Mouse (Mus musculus) stomach, embryonic 16.5 days (tissue): ENCODE measurements around the gene Tnfsfm13. TPM values are rescaled to one million over a fixed set of nuclear protein-coding genes. Genes with fewer than 3 reads are reported as not detected.

Experiments
- ATAC-seq: fragments of 200-750 bp; cut with Nextera tagmentation; 2 replicates; pipeline ENCODE4 v1.8.0; 2017; ENCODE audit warnings: moderate number of reproducible peaks, moderate TSS enrichment; ENCODE audit not compliant: insufficient read depth, low FRiP score
- H3K27ac ChIP-seq: fragments of 300-500 bp; sonication (generic); 2 replicates; pipeline ENCODE4 v1.5.1; 2014; ENCODE audit warnings: low read length
- H3K27me3 ChIP-seq: fragments of 300-500 bp; sonication (generic); 2 replicates; pipeline ENCODE4 v1.6.1; 2014; ENCODE audit warnings: low read length, control low read depth, mixed read lengths; ENCODE audit not compliant: control insufficient read depth, insufficient read depth
- H3K36me3 ChIP-seq: fragments of 300-500 bp; sonication (generic); 2 replicates; pipeline ENCODE4 v1.6.1; 2014; ENCODE audit warnings: low read length; ENCODE audit not compliant: control insufficient read depth, insufficient read depth
- H3K4me1 ChIP-seq: fragments of 300-500 bp; sonication (generic); 2 replicates; pipeline ENCODE4 v1.6.1; 2014; ENCODE audit warnings: low read length, control low read depth, mixed read lengths; ENCODE audit not compliant: control insufficient read depth, insufficient read depth
- H3K4me2 ChIP-seq: fragments of 300-500 bp; sonication (generic); 2 replicates; pipeline ENCODE4 v1.6.1; 2014; ENCODE audit warnings: low read depth, low read length, mixed read lengths
- H3K4me3 ChIP-seq: fragments of 300-500 bp; sonication (generic); replicated peaks from 2 replicates; pipeline ENCODE4 v1.5.1; 2014; ENCODE audit warnings: mild to moderate bottlenecking, low read length
- H3K9ac ChIP-seq: fragments of 300-500 bp; sonication (generic); 2 replicates; pipeline ENCODE4 v1.6.1; 2014; ENCODE audit warnings: low read length
- H3K9me3 ChIP-seq: fragments of 300-500 bp; sonication (generic); replicated peaks from 2 replicates; pipeline ENCODE4 v1.6.1; 2016; ENCODE audit warnings: low read length, control low read depth; ENCODE audit not compliant: control insufficient read depth
- WGBS: fragments of 180-500 bp; shearing (Covaris S2); extraction: QIAGEN DNeasy Blood & Tissue Kit; methylation state at CpG from one replicate; pipeline ENCODE4 v1.1.7; 2014; 5-methylcytosine and 5-hydroxymethylcytosine counted together
- polyA plus RNA-seq: library from polyadenylated mRNA; unstranded; fragments of >200 nt; fragmentation: Nextera tagmentation; extraction: Ambion mirVana; gene quantifications from 2 replicates; pipeline ENCODE4 v1.2.1, GENCODE M21; 2015

Tnfsfm13 gene
- polyA plus RNA-seq, 1 experiment from 2014 or later = 4.2 TPM

DNA sequence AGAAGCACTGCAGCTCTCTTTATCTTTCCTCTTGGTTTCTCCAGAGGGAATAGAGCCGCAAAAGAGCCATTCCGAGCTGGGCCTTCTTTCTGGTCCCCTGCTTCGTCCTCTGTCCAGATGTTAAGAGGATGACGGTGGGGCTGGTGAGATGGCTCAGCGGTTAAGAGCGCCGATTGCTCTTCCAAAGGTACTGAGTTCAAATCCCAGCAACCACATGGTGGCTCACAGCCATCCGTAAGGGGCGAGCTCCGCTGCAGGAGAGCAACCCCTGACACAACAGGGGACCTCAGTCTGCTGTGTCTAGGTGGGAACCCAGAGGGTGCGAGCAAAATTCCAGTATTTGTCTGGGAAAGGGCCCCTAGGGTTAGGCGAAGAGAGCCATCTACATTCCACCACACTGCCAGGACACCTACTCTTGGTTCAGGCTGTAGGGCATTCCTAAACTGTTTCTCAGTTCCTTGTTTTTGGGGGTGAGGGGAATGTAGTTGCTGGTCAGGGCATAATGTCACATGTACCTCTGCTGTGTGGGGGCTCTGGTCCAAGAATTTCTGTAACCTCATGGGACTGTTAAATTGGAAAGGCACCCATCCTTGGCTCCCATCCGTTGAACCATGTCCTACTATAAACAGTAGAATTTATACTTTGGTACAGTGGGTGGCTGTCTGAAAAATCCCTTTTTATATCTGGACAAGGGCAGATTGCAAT, 32.8 kb downstream of the Tnfsfm13 start:
- H3K9ac ChIP-seq = peak overlapping the region; percentile 82
- peak overlapping the region; percentile 69 for H3K4me3 ChIP-seq
- no peaks in the 10 kb centered on the region for H3K9me3 ChIP-seq
- H3K4me2 ChIP-seq = peak overlapping the region; percentile 70
- peaks cover 20% of the 10 kb centered on the region for H3K36me3 ChIP-seq
- peak overlapping the region; percentile 94 for H3K27ac ChIP-seq
- H3K4me1 ChIP-seq = peaks cover 12% of the 10 kb centered on the region
- 64% methylated on average over 13 of the region's 13 CpGs for WGBS
- no peaks in the 10 kb centered on the region for H3K27me3 ChIP-seq
- ATAC-seq = no peak

DNA sequence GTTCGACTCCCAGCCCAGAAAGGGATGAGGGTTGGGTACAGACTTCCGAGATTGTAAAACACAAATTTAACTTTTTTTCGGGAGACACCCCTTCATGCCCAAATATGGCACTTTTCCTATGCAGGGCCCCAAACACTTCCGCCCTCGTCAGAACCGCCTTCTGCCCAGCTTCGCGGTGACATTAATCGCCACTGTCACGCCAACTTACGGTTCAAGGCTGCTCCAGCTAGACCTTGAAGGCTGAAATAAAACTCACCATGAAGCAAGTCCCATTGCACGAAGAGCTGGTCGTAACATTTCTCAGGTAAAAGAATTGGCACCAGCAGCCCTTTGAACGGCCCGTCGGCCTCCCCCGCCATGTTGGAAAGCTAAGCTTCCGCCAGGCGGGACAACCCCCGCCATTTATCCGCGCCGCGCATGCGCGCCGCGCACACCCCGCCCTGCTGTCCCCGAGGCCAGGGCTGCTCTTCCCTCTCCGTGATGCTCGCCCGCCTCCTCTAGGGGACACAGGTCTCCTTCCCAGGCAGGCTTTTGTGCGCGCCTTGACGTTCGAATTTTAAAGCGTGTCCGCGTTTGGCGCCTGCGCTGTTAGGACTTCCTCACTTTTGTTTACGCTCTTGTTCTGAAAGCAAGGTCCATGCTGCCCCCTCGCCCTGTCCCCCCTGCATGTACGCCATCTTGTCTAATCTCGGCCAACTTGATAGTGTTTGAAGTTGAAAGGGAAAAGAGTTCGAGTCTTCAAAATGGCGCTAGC, 33.5 kb downstream of the Tnfsfm13 start, which contains the start of gene Mpdu1:
Mpdu1 (minus strand) TSS at position 430 of the 754 bp plus-strand sequence.
- Histone ChIP-seq H3K4me2 (peak within 1 kb of the TSS; percentile 70), H3K27ac (peak within 1 kb of the TSS; percentile 94), H3K9me3 (no peaks in the 10 kb centered on the region), H3K4me3 (peak within 1 kb of the TSS; percentile 69), H3K9ac (peak within 1 kb of the TSS; percentile 82), H3K4me1 (peaks cover 18% of the 10 kb centered on the region), H3K27me3 (no peaks in the 10 kb centered on the region), H3K36me3 (0 out of 2 replicates have a peak, but pooled peaks cover 20% of the 10 kb centered on the region)
- peak; percentile 95 for ATAC-seq
- under 1% methylated on average over 48 of the region's 48 CpGs for WGBS

DNA sequence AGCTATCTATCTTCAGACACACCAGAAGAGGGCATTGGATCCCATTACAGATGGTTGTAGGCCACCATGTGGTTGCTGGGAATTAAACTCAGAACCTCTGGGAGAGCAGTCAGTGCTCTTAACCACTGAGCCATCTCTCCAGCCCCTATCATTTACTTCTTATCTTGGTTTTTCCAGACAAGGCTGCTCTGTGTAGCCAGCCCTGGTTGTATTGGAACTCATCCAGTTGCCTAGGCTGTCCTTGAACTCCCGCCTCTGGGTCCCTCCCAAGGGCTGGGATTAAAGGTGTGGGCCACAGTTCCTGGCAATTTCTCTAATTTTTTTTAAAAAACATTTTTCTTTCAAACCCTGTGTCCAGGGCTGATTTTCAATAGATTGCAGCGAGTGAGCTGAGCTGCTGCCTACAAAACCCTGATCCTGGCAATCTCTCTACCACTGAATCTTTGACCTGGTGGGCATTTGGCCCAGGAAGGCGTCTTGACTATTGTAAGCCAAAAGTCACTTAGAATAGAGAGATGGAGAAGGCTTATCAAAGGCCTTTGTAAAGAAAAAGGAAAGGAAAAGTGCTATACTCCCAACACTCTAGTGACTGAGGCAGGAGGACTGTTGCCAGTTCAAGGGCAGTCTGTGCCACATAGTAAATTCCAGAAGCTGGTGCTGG, 34.5 kb downstream of the Tnfsfm13 start:
- ATAC-seq = no peak
- peaks cover 27% of the 10 kb centered on the region for H3K4me1 ChIP-seq
- H3K4me3 ChIP-seq = peak overlapping the region; percentile 69
- H3K9ac ChIP-seq = peak overlapping the region; percentile 82
- H3K36me3 ChIP-seq = 0 out of 2 replicates have a peak, but pooled peaks cover 16% of the 10 kb centered on the region
- WGBS = 67% methylated on average over 3 of the region's 3 CpGs
- peak overlapping the region; percentile 70 for H3K4me2 ChIP-seq
- no peaks in the 10 kb centered on the region for H3K27me3 ChIP-seq
- no peaks in the 10 kb centered on the region for H3K9me3 ChIP-seq
- peak overlapping the region; percentile 94 for H3K27ac ChIP-seq

DNA sequence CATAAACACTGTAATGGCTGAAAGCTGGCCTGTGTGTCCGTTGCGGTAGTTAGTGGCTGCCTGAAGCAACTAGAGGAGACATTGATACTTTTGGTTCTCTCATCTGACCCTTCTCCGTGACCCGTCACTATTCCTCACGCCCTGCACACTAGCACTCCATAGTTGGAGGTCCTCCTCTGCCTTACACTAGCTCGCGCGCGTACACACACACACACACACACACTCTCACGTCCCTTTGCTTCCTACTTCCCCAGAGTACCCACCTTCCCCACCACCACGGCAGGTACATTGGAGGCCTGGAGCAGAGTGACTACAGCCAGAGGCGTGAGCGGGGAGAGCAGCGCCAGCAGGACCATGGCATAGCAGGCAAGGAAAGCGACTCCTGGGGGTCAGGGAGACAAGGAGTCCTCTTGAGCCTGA, 38.4 kb downstream of the Tnfsfm13 start:
- Histone ChIP-seq H3K4me1 (peaks cover 33% of the 10 kb centered on the region), H3K27me3 (no peaks in the 10 kb centered on the region), H3K27ac (0 out of 2 replicates have a peak overlapping the region, but pooled peaks have one; percentile 30), H3K36me3 (0 out of 2 replicates have a peak, but pooled peaks cover 9% of the 10 kb centered on the region), H3K4me3 (no peak overlapping the region), H3K9ac (peak overlapping the region; percentile 24; the same call in 1 of the 2 replicates), H3K9me3 (no peaks in the 10 kb centered on the region), H3K4me2 (no peak overlapping the region)
- 81% methylated on average over 15 of the region's 15 CpGs for WGBS
- no peak for ATAC-seq

DNA sequence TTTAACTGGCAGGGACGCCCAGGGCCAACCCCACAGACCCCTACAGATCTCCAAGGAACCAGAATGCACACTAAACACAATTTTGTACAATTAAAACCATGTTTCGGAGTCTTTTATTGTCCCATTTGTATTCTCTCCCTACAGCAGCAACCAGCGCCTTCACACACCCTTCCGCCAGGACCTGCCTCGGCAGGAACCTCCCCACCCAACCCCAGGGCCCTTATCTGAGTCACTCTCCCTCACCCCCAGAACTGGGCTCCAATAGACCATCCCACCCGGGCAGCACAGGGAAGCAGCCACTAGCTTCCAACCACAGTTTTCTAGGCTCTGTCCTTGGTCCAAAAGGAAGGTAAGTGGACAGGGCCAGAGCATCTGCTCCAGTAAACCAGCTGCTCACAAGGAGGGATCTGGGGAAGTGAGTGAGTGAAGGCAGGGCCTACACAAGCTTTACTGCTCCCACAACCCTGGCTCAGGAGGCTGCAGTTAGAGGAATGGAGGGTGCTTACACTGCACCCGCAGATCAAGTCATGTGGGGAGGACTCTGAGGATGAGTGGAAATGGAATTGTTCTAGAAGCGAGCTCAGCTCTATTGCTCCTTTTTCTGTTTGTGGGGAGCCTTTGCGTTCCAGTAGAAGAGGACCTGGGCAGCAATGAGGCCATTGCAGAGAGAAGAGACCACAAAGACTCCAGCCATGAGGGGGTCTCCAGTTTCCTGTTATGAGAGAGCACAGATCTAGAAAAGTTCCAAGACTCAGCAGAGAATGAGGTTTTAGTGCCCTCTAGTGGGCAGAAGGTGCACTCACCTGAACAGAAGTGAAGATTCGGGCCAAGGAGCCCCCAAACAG, 39.1 kb downstream of the Tnfsfm13 start:
- WGBS = 61% methylated on average over 10 of the region's 10 CpGs
- peak overlapping the region; percentile 65 for H3K9ac ChIP-seq

DNA sequence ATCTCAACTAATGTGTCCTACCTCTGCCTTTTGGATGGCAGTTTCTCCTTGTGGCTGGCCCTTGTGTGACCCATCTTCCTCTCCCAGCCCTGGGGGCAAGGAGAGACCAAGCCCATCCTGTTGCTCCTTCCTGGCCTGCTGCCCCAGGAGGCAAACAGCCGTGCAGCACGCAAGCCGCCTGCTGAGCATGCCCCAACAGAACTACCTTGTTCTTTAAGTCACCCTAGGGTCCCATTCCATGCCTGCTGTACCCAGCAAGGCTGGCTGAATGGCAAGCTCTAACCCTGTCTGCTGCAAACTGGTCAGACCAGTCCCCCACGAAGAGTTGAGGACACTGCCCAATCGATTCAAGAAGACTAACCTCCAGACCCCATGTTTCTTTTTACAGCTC, 39.8 kb downstream of the Tnfsfm13 start:
- WGBS = 65% methylated on average over 5 of the region's 5 CpGs
- Histone ChIP-seq H3K4me1 (peaks cover 28% of the 10 kb centered on the region), H3K9me3 (no peaks in the 10 kb centered on the region), H3K4me3 (peak overlapping the region; percentile 26), H3K9ac (peak overlapping the region; percentile 65), H3K4me2 (peak overlapping the region; percentile 47), H3K27me3 (no peaks in the 10 kb centered on the region), H3K27ac (peak overlapping the region; percentile 94), H3K36me3 (0 out of 2 replicates have a peak, but pooled peaks cover 9% of the 10 kb centered on the region)
- ATAC-seq = peak; percentile 31; the same call in 1 of the 2 replicates

More for the DNA sequence above, 39.1 kb downstream of the Tnfsfm13 start:
- Histone ChIP-seq H3K27me3 (no peaks in the 10 kb centered on the region), H3K4me2 (peak overlapping the region; percentile 47), H3K27ac (peak overlapping the region; percentile 94), H3K4me1 (peaks cover 33% of the 10 kb centered on the region), H3K36me3 (0 out of 2 replicates have a peak, but pooled peaks cover 9% of the 10 kb centered on the region), H3K4me3 (peak overlapping the region; percentile 26; the same call in 1 of the 2 replicates), H3K9me3 (no peaks in the 10 kb centered on the region)
- peak; percentile 76 for ATAC-seq

DNA sequence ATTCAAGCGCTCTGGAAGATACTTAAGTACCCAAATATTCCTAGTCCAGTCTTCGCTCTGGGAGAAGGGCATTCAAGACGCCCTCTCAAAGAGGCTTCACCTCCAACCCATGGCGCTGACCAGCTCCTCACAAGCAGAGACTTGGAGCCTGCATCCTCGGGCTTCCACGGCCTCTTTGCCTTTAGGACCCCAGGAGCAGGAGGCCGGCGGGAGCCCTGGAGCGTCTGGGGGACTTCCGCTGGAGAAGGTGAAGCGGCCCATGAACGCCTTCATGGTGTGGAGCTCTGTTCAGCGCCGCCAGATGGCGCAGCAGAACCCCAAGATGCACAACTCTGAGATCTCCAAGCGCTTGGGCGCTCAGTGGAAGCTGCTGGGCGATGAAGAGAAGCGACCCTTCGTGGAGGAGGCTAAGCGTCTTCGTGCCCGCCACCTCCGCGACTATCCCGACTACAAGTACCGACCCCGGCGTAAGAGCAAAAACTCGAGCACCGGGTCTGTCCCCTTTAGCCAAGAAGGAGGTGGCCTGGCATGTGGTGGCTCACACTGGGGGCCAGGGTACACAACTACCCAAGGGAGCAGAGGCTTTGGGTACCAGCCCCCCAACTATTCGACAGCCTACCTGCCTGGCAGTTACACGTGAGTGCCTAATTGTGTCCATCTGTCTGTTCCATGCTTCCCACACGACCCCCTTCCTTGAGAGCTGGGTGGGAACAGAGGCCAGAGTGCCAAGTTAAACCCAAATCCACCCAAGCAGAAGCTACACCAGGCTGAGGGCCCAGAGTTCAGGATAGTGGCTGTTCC, 40.4 kb downstream of the Tnfsfm13 start, which contains the start of gene Sox15:
Sox15 (plus strand) TSS at position 51 of the 801 bp plus-strand sequence.
- 29% methylated on average over 34 of the region's 34 CpGs for WGBS
- H3K9me3 ChIP-seq = no peaks in the 10 kb centered on the region
- peaks cover 27% of the 10 kb centered on the region for H3K4me1 ChIP-seq
- H3K36me3 ChIP-seq = peaks cover 13% of the 10 kb centered on the region; the same call in 1 of the 2 replicates
- peak; percentile 62 for ATAC-seq
- H3K27me3 ChIP-seq = no peaks in the 10 kb centered on the region
- H3K27ac ChIP-seq = peak within 1 kb of the TSS; percentile 94
- peak within 1 kb of the TSS; percentile 65 for H3K9ac ChIP-seq
- peak within 1 kb of the TSS; percentile 47 for H3K4me2 ChIP-seq
- H3K4me3 ChIP-seq = peak within 1 kb of the TSS; percentile 26
